17 mouse cellular contexts compared by ENCODE assay signal in genomic region chr9:91207281-91207680, GRCm38 (mm10).
"Had no signal": no experiment of that assay in that cellular context is flagged by ENCODE, and none has a peak within 500 bp of the region (broad histone marks: within the 10 kb centered on the region; RNA-seq: fewer than 3 reads in every experiment).

No protein-coding gene starts in this region.

- H3K36me3 ChIP-seq: limb, embryonic 13.5 days; midbrain, embryonic 10.5 days; neural tube, embryonic 12.5 days had no signal

- DNase-seq: kidney, adult 8-10 months; kidney, postnatal 25 days; layer of hippocampus, adult 9-11 months; layer of hippocampus, postnatal 36 days; lung, adult 18-20 months; lung, postnatal 36 days; retina, postnatal 1 day; right cerebral cortex, postnatal 4 days; spleen, adult 18-20 months; thymus, adult 18-20 months; thymus, postnatal 14 days had no signal

- H3K27ac ChIP-seq: limb, embryonic 13.5 days; liver, embryonic 14.5 days; midbrain, embryonic 10.5 days; neural tube, embryonic 12.5 days had no signal

- H3K4me1 ChIP-seq: limb, embryonic 13.5 days; midbrain, embryonic 10.5 days; neural tube, embryonic 12.5 days had no signal

- H3K4me2 ChIP-seq: limb, embryonic 13.5 days; neural tube, embryonic 12.5 days had no signal

- H3K9me3 ChIP-seq: limb, embryonic 13.5 days; midbrain, embryonic 10.5 days; neural tube, embryonic 12.5 days had no signal

- H3K27me3 ChIP-seq: limb, embryonic 13.5 days; neural tube, embryonic 12.5 days had no signal

- H3K9ac ChIP-seq: limb, embryonic 13.5 days; liver, embryonic 14.5 days; neural tube, embryonic 12.5 days had no signal

- H3K4me3 ChIP-seq: limb, embryonic 13.5 days; midbrain, embryonic 10.5 days; myocyte; neural tube, embryonic 12.5 days had no signal

- ATAC-seq: lung, postnatal 0 days had no signal
